Mouse (Mus musculus): Measurements from ENCODE around the gene Utp11. TPM values are rescaled to one million over a fixed set of nuclear protein-coding genes. Genes with fewer than 3 reads are reported as not detected.

Gene Utp11
- 29.2 and 39.7 TPM in 2 replicates for total RNA-seq (2012; rRNA removed)

DNA sequence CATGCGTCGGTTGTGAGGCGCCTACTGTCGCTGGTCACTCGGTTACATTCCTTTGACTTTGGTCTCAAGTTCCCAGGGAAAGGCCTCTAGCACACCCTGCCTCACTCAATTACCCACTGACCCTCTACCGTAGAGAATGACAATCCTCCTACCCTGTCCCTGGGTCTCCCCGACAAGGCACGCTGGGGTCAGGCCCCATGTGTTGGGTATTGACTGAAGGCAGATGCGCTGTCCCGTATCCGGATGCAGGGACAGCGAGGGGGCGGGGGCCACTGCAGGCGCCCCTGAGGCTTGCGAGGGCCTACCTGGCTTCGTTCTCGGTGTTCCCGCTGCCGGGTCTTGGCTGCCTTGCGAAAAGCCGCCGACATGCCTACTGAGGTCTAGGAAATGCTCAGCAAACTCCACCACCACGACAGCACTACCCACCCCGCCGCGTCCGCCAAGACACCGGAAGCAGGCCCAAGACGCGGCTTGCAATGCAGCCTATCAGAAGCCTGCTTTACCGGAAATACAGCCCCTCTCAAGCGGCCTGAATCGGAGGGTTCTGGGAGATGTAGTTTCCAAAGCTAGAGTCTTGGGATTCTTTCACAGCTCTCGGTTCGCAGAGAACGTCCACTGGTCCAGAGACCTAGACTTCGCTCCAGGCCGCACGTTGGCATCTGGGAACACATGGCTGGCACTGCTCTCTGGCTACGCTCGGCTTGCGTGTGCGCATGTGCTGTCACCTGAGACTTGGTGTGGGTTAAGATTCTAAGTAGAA, at the start of gene Utp11:
Utp11 (minus strand) TSS at position 466 of the 760 bp plus-strand sequence.
- Histone ChIP-seq H3K36me3 (ENCODE audit: control insufficient read depth, insufficient read depth, low read length, poor library complexity, severe bottlenecking) (0 out of 2 replicates have a peak, but pooled peaks cover 2% of the 10 kb centered on the region), H3K9ac (ENCODE audit: insufficient read depth, low read depth, low read length, poor library complexity, severe bottlenecking) (peak within 1 kb of the TSS; percentile 93), H3K4me3 (ENCODE audit: insufficient read depth in 1 of 2, low read depth in 1 of 2, low read length in 2 of 2, poor library complexity in 1 of 2, severe bottlenecking in 1 of 2) (peak within 1 kb of the TSS; percentile 90 to 95), H3K27ac (ENCODE audit: insufficient read depth, low read depth, low read length, poor library complexity, severe bottlenecking) (no peak within 1 kb of the TSS), H3K9me3 (ENCODE audit: control insufficient read depth, insufficient read depth, low read depth, low read length) (no peaks in the 10 kb centered on the region), H3K4me1 (ENCODE audit: control insufficient read depth in 2 of 2, insufficient read depth in 2 of 2, low read length in 2 of 2, poor library complexity in 1 of 2) (peaks cover 0 to 4% of the 10 kb centered on the region in 2 experiments; a peak in 1 of 4 replicates)
- peak; percentile 58; the same call in 1 of the 2 replicates for TF ChIP-seq CHD2 (IDR thresholded peaks at IDR 0.05; ENCODE audit: low read depth, low read length)
- peak; percentile 96 for TF ChIP-seq HCFC1 (IDR thresholded peaks at IDR 0.05; ENCODE audit: borderline replicate concordance, insufficient read depth, low read length)
- no peak for TF ChIP-seq ZNF384 (IDR thresholded peaks at IDR 0.05; ENCODE audit: low read depth, low read length)
- peak; percentile 75 for DNase-seq (ENCODE audit: low read depth, low spot score)
- in situ Hi-C loops (cut with MboI; ENCODE audit: low sequenced_read_pairs in 2 of 2, unreplicated experiment in 2 of 2) = loop anchor here in 1 of 2 experiments (25.0 kb wide), 1 partner anchor 756 kb away; no protein-coding TSS in a partner anchor

DNA sequence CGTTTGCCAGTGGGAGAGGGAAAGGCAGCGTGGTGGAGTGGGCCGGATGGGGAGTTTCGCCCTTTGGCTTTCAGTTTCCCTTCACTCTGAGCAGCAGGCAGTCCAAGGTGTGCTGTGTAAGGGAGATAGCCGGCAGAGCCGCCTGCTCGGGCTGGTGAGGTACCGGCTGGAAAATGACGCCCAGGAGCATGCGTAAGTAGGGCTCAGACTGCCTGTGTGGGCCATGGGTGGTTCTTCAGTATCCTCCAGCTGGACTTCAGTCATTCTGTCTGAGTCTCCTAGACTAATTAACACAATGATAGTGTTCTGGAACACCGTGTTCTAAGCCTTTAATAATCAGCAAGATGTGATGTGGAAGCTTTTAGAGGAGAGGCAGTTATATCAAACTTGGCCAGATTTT, 49.4 kb upstream of the Utp11 start:
- Histone ChIP-seq H3K4me1 (ENCODE audit: control insufficient read depth in 2 of 2, insufficient read depth in 2 of 2, low read length in 2 of 2, poor library complexity in 1 of 2) (peaks cover 2 to 7% of the 10 kb centered on the region in 2 experiments; a peak in 1 of 4 replicates), H3K36me3 (ENCODE audit: control insufficient read depth, insufficient read depth, low read length, poor library complexity, severe bottlenecking) (no peaks in the 10 kb centered on the region), H3K27ac (ENCODE audit: insufficient read depth, low read depth, low read length, poor library complexity, severe bottlenecking) (no peak overlapping the region), H3K9ac (ENCODE audit: insufficient read depth, low read depth, low read length, poor library complexity, severe bottlenecking) (no peak overlapping the region), H3K9me3 (ENCODE audit: control insufficient read depth, insufficient read depth, low read depth, low read length) (no peaks in the 10 kb centered on the region), H3K4me3 (ENCODE audit: insufficient read depth in 1 of 2, low read depth in 1 of 2, low read length in 2 of 2, poor library complexity in 1 of 2, severe bottlenecking in 1 of 2) (no peak overlapping the region)
- in situ Hi-C loops (cut with MboI; ENCODE audit: low sequenced_read_pairs in 2 of 2, unreplicated experiment in 2 of 2) = no loop called here
- TF ChIP-seq MAFK (IDR thresholded peaks at IDR 0.05; ENCODE audit: insufficient read depth, low read depth, low read length) (no peak), CHD2 (IDR thresholded peaks at IDR 0.05; ENCODE audit: low read depth, low read length) (no peak), HCFC1 (IDR thresholded peaks at IDR 0.05; ENCODE audit: borderline replicate concordance, insufficient read depth, low read length) (no peak), ZC3H11A (IDR thresholded peaks at IDR 0.05; ENCODE audit: borderline replicate concordance, low read depth, low read length) (no peak), ZNF384 (IDR thresholded peaks at IDR 0.05; ENCODE audit: low read depth, low read length) (no peak)
- no peak for DNase-seq (ENCODE audit: low read depth, low spot score)

DNA sequence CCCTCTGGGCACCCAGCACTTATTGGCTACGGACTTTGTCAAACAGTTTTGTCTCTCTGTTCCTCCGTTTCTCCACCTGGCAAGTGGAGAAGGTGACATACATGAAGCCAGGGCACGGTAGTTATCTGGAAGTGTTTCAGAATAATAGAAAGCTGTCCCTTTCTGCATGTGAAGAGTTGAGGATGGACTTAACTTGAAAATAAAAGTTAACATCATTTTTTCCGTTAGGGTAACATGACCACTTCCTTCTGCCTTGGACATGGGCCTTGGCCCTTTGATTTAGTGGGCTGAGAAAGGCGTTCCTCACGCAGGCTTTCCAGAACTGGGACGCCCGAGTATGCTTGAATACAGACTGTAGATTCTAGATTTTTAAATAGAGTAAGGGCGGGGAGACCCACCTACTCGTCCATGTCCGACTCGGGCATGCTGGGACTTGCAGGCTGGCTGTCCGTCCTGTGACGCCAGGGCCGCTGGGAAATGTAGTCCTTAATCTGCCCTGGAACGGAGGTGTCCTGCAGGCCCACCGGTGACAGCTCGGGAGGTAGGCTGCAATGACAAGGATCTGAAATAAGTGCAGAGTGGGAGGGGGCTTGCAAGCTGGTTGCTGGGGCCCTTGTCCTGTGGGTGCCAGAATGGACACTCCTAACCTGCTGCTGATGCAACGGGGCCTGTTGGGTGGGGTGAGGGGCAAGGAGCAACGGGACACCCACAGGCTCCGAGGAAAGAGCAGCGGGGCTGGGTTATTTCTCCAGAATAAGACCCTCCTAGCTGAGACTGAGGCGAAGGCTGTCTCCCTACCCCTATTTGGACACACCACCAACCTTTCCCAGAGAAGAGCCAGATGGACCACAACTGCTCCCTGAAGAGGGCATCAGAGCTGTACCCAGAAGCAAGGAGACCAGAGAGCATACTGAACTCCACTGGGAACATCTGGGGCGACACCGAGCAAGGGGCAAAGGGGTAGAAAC, 48.3 kb upstream of the Utp11 start, which contains the start of gene Inpp5b:
Inpp5b (plus strand) TSS at position 475 of the 968 bp plus-strand sequence.
- DNase-seq (ENCODE audit: low read depth, low spot score) = peak; percentile 30
- peaks cover 2 to 10% of the 10 kb centered on the region in 2 experiments; a peak in 1 of 4 replicates for H3K4me1 ChIP-seq (ENCODE audit: control insufficient read depth in 2 of 2, insufficient read depth in 2 of 2, low read length in 2 of 2, poor library complexity in 1 of 2)
- no peaks in the 10 kb centered on the region for H3K9me3 ChIP-seq (ENCODE audit: control insufficient read depth, insufficient read depth, low read depth, low read length)
- in situ Hi-C loops (cut with MboI; ENCODE audit: low sequenced_read_pairs in 2 of 2, unreplicated experiment in 2 of 2) = no loop called here
- no peak within 1 kb of the TSS for H3K27ac ChIP-seq (ENCODE audit: insufficient read depth, low read depth, low read length, poor library complexity, severe bottlenecking)
- no peak for TF ChIP-seq MAFK (IDR thresholded peaks at IDR 0.05; ENCODE audit: insufficient read depth, low read depth, low read length)
- TF ChIP-seq CHD2 (IDR thresholded peaks at IDR 0.05; ENCODE audit: low read depth, low read length) = no peak
- 0 out of 2 replicates have a peak, but pooled peaks have one; percentile 7 for TF ChIP-seq ZC3H11A (IDR thresholded peaks at IDR 0.05; ENCODE audit: borderline replicate concordance, low read depth, low read length)
- no peak for TF ChIP-seq ZNF384 (IDR thresholded peaks at IDR 0.05; ENCODE audit: low read depth, low read length)
- TF ChIP-seq HCFC1 (IDR thresholded peaks at IDR 0.05; ENCODE audit: borderline replicate concordance, insufficient read depth, low read length) = peak; percentile 95
- H3K4me3 ChIP-seq (ENCODE audit: insufficient read depth in 1 of 2, low read depth in 1 of 2, low read length in 2 of 2, poor library complexity in 1 of 2, severe bottlenecking in 1 of 2) = peak within 1 kb of the TSS; percentile 39 to 80
- no peaks in the 10 kb centered on the region for H3K36me3 ChIP-seq (ENCODE audit: control insufficient read depth, insufficient read depth, low read length, poor library complexity, severe bottlenecking)
- H3K9ac ChIP-seq (ENCODE audit: insufficient read depth, low read depth, low read length, poor library complexity, severe bottlenecking) = peak within 1 kb of the TSS; percentile 6

DNA sequence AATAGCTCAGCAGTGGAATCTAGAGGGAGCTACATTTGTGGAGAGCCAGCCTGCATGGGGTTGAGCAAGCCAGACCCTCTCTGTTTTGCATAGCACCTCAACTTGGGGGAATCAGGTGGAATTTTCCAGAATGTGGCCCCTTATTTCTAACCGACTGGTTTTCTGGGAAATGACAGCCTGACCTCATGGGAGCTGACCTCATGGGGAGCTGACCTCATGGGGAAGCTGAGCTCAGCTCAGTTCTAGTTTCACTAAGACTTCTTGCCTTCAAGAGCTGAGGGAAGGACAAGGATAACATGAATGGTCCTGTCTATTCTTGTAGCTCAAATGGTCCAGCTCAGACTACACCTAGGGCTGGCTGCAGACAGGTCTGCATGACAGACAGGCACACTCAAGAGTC, 45.4 kb upstream of the Utp11 start:
- DNase-seq (ENCODE audit: low read depth, low spot score) = no peak
- Histone ChIP-seq H3K9ac (ENCODE audit: insufficient read depth, low read depth, low read length, poor library complexity, severe bottlenecking) (no peak overlapping the region), H3K4me3 (ENCODE audit: insufficient read depth in 1 of 2, low read depth in 1 of 2, low read length in 2 of 2, poor library complexity in 1 of 2, severe bottlenecking in 1 of 2) (no peak overlapping the region), H3K4me1 (ENCODE audit: control insufficient read depth in 2 of 2, insufficient read depth in 2 of 2, low read length in 2 of 2, poor library complexity in 1 of 2) (peaks cover 2 to 10% of the 10 kb centered on the region in 2 experiments; a peak in 1 of 4 replicates), H3K27ac (ENCODE audit: insufficient read depth, low read depth, low read length, poor library complexity, severe bottlenecking) (no peak overlapping the region), H3K9me3 (ENCODE audit: control insufficient read depth, insufficient read depth, low read depth, low read length) (no peaks in the 10 kb centered on the region), H3K36me3 (ENCODE audit: control insufficient read depth, insufficient read depth, low read length, poor library complexity, severe bottlenecking) (no peaks in the 10 kb centered on the region)
- in situ Hi-C loops (cut with MboI; ENCODE audit: low sequenced_read_pairs in 2 of 2, unreplicated experiment in 2 of 2) = no loop called here
- TF ChIP-seq ZNF384 (IDR thresholded peaks at IDR 0.05; ENCODE audit: low read depth, low read length) = no peak
- no peak for TF ChIP-seq CHD2 (IDR thresholded peaks at IDR 0.05; ENCODE audit: low read depth, low read length)
- no peak for TF ChIP-seq MAFK (IDR thresholded peaks at IDR 0.05; ENCODE audit: insufficient read depth, low read depth, low read length)
- TF ChIP-seq HCFC1 (IDR thresholded peaks at IDR 0.05; ENCODE audit: borderline replicate concordance, insufficient read depth, low read length) = no peak
